Mouse (Mus musculus) brain, adult 10 weeks (tissue): ENCODE measurements around the gene Kdm2b. TPM values are rescaled to one million over a fixed set of nuclear protein-coding genes. Genes with fewer than 3 reads are reported as not detected.

Experiments used
- polyA plus RNA-seq: library from polyadenylated mRNA; stranded (reverse); fragments of 350-450 nt; fragmentation: Illumina TruSeq; extraction: RNeasy Lipid Tissue Mini Kit (QIAGEN cat#74804); gene quantifications from one replicate; pipeline ENCODE4 v1.2.3, GENCODE M21; 2015; ENCODE audit warnings: low read depth, low replicate concordance

Kdm2b gene
- 20.7 TPM for polyA plus RNA-seq

DNA sequence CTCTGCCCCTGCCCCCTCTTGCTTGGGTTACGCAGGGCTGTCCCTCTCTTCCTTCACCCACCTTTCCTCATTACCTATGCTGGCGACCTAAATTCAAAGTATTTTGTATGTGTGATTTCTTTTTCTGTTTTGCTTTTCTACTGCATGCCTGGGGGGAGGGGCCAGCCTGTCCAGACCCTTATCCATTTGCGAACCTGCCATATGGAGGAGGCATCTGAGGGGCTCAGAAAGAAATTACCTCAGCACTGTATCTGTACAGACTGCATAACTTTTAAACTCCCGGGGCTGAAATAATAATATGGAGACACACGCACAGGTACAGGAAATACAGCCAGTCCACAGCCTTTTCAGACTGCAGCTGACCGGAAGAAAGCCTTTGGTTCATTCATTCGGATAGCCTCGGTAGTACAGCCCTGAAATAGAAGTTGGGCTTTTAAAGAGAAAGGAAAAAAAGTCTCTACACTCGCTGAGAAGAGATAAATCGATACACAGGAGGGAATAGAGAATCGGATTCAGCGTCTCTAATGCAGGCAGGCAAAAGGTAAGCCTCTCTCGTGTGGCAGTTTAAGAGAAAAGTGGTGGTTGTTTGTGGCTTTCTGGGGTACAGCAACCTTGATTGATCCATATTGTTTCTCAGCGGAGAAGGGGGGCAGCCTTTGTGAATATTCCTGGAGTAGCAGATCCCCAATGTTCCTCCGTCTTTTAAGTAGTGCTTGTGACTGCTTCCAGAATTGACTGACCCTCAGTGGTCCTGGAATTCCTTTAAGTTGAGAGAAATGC lies at the start of gene Kdm2b:
Kdm2b (minus strand) TSS at position 273 of the 780 bp plus-strand sequence.

GRCm38 (mm10) chr5:123014753-123015701 lies 25.4 kb upstream of the Kdm2b start, which contains the start of gene Orai1:
Gene Orai1, plus strand, starts transcription at chr5:123015074.

GRCm38 (mm10) chr5:122849521-122850318 lies 139.9 kb downstream of the Kdm2b start, which contains the start of gene Rnf34:
Gene Rnf34, plus strand, starts transcription at chr5:122850048.

GRCm38 (mm10) chr5:122820777-122821523 lies 168.7 kb downstream of the Kdm2b start, which contains the start of gene Anapc5:
Gene Anapc5, minus strand, starts transcription at chr5:122821339.

Other genes starting within 250 kb of the Kdm2b start
- gene Camkk2, start 210.4 kb downstream of the Kdm2b start, polyA plus RNA-seq, result 132 TPM
- gene Anapc5, start 168.5 kb downstream of the Kdm2b start, polyA plus RNA-seq, result 192 TPM
- gene Rnf34, start 139.8 kb downstream of the Kdm2b start, polyA plus RNA-seq, result 44.6 TPM
- gene Orai1, start 25.3 kb upstream of the Kdm2b start, polyA plus RNA-seq, result 6.1 TPM
- 0.85 TPM for gene Morn3, start 57.2 kb upstream of the Kdm2b start, polyA plus RNA-seq
- 10.6 TPM for gene Tmem120b, start 78.6 kb upstream of the Kdm2b start, polyA plus RNA-seq
- 35.9 TPM for gene Rhof, start 142.9 kb upstream of the Kdm2b start, polyA plus RNA-seq
- 10.6 TPM for gene Setd1b, start 152.4 kb upstream of the Kdm2b start, polyA plus RNA-seq
- 34.3 TPM for gene Psmd9, start 179.6 kb upstream of the Kdm2b start, polyA plus RNA-seq
- not detected for gene Hpd, start 192.9 kb upstream of the Kdm2b start, polyA plus RNA-seq